In the genomic region with DNA sequence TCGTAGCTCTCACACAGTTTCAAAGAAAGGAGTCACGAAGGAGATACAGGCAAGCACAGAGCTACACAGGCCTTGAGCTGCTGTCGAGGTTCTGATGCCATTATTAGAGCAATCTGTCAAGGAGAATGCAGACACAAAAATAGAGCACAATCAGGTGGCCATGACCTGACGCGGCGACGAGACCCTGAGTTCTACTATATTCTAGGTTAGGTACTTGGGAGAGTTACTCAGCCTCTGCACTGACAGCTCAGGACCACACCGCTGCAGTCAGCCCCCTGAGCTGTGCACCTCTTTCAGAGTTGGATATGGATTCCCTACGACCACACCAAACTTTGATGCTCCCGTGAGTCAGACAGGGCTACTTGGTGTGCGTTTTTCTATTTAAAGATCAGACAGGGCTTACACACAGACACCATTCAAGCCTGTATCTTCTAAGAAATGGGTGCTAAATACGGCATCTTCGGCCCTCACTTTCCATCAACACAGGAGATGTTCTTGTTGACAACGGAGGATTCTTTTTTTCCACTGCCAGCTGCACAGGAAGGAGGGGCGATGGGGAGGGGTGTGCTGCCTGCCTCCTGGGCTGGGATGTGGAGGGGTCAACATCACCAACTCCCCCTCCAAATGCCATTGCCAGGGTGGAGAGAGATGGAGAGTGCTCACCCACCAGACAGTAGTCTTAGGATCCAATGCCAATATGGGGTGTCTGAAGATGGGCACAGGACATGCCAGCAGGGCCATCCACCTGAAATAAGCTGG, we compare ENCODE assay signal across 10 mouse cellular contexts.
A peak's percentile ranks its signal among the peaks of the same experiment; 100 is the strongest.
DNase-seq lines count a peak whose midpoint lies in the region; ATAC-seq and TF ChIP-seq lines count a peak whose summit lies in the region.
"Had no signal": no experiment of that assay in that cellular context is flagged by ENCODE, and none has a peak within 500 bp of the region (broad histone marks: within the 10 kb centered on the region; RNA-seq: fewer than 3 reads in every experiment).

No protein-coding gene starts in this region.

- H3K36me3 ChIP-seq in forebrain, embryonic 10.5 days (replicated peaks) = no peaks in the 10 kb centered on the region
- H3K36me3 ChIP-seq: liver, embryonic 15.5 days had no signal

- H3K9me3 ChIP-seq in forebrain, embryonic 10.5 days = no peaks in the 10 kb centered on the region
- H3K9me3 ChIP-seq: liver, embryonic 15.5 days had no signal

- H3K4me3 ChIP-seq in layer of hippocampus, adult 2 months = peak overlapping the region; percentile 80
- peak overlapping the region; percentile 40 for H3K4me3 ChIP-seq in forebrain, embryonic 10.5 days
- H3K4me3 ChIP-seq: liver, embryonic 15.5 days had no signal

- peaks cover 37% of the 10 kb centered on the region for H3K27me3 ChIP-seq in forebrain, embryonic 10.5 days (ENCODE audit: poor library complexity, severe bottlenecking)
- H3K27me3 ChIP-seq: liver, embryonic 15.5 days; Patski had no signal

- ATAC-seq in inflammation-experienced regulatory T-cells, adult 6 months = peak; percentile 27
- ATAC-seq: Patski had no signal

- 59% methylated on average over 15 of the region's 15 CpGs for WGBS in forebrain, embryonic 10.5 days

- DNase-seq in layer of hippocampus, adult 2 months (ENCODE audit: low spot score in 2 of 2) = no peak
- no peak for DNase-seq in layer of hippocampus, adult 9-11 months
- no peak for DNase-seq in forebrain, embryonic 10.5 days (ENCODE audit: extremely low spot score, low spot score)
- peak; percentile 60 for DNase-seq in thymus, postnatal 0 days (ENCODE audit: low spot score)
- DNase-seq in cerebellum, postnatal 36 days = no peak
- no peak for DNase-seq in layer of hippocampus, postnatal 10 days (ENCODE audit: low spot score in 2 of 2)
- no peak for DNase-seq in ovary, postnatal 36 days (ENCODE audit: low spot score)

- peaks cover 54% of the 10 kb centered on the region for H3K4me1 ChIP-seq in forebrain, embryonic 10.5 days

- H3K27ac ChIP-seq in layer of hippocampus, adult 2 months = peak overlapping the region; percentile 97
- H3K27ac ChIP-seq in forebrain, embryonic 10.5 days = peak overlapping the region; percentile 82
- H3K27ac ChIP-seq: liver, embryonic 15.5 days had no signal

- TF ChIP-seq CTCF in layer of hippocampus, adult 2 months (conservative IDR thresholded peaks at IDR 0.05) = no peak
